16 mouse cellular contexts compared by ENCODE assay signal in genomic region chr12:85986024-85986423, GRCm38 (mm10).
DNase-seq lines count a peak whose midpoint lies in the region; ATAC-seq and TF ChIP-seq lines count a peak whose summit lies in the region.
"Had no signal": no experiment of that assay in that cellular context is flagged by ENCODE, and none has a peak within 500 bp of the region (broad histone marks: within the 10 kb centered on the region; RNA-seq: fewer than 3 reads in every experiment).

No protein-coding gene starts in this region.

- TF ChIP-seq POLR2A in testis, adult 2 months (IDR thresholded peaks at IDR 0.05; ENCODE audit: control insufficient read depth, low read depth, low read length): no peak

- no peak overlapping the region; the same call in 1 of the 2 replicates for H3K9ac ChIP-seq in heart, embryonic 13.5 days
- H3K9ac ChIP-seq in heart, embryonic 11.5 days (ENCODE audit: low read depth, low read length): no peak overlapping the region
- H3K9ac ChIP-seq: midbrain, embryonic 15.5 days; stomach, embryonic 15.5 days had no signal

- peaks cover 40% of the 10 kb centered on the region for H3K4me1 ChIP-seq in heart, embryonic 13.5 days
- peaks cover 16% of the 10 kb centered on the region for H3K4me1 ChIP-seq in heart, embryonic 11.5 days (ENCODE audit: control insufficient read depth, insufficient read depth, low read length)
- H3K4me1 ChIP-seq in testis, adult 2 months (ENCODE audit: control insufficient read depth, insufficient read depth, low read length): no peaks in the 10 kb centered on the region
- peaks cover 3% of the 10 kb centered on the region; the same call in 1 of the 2 replicates for H3K4me1 ChIP-seq in midbrain, embryonic 10.5 days
- H3K4me1 ChIP-seq: embryonic facial prominence, embryonic 10.5 days; stomach, embryonic 15.5 days had no signal

- peak overlapping the region; percentile 61 for H3K27ac ChIP-seq in heart, embryonic 13.5 days (replicated peaks)
- no peak overlapping the region for H3K27ac ChIP-seq in heart, embryonic 11.5 days (ENCODE audit: low read depth, low read length)
- peak overlapping the region; percentile 41; the same call in 1 of the 2 replicates for H3K27ac ChIP-seq in layer of hippocampus, adult 2 months
- peak overlapping the region; percentile 14; the same call in 1 of the 2 replicates for H3K27ac ChIP-seq in testis, adult 2 months (ENCODE audit: control insufficient read depth, insufficient read depth, low read depth, low read length)
- H3K27ac ChIP-seq in midbrain, embryonic 10.5 days (replicated peaks): no peak overlapping the region
- H3K27ac ChIP-seq: embryonic facial prominence, embryonic 10.5 days; midbrain, embryonic 15.5 days; stomach, embryonic 15.5 days had no signal

- DNase-seq in layer of hippocampus, adult 2 months (ENCODE audit: low spot score in 2 of 2): no peak
- no peak for DNase-seq in layer of hippocampus, postnatal 10 days (ENCODE audit: low spot score in 2 of 2)
- no peak for DNase-seq in testis, postnatal 14 days (ENCODE audit: low spot score)
- DNase-seq in midbrain, embryonic 10.5 days (ENCODE audit: low spot score): no peak
- DNase-seq: cerebellum, adult 2 months; kidney, adult 18-20 months; layer of hippocampus, postnatal 36 days; right cerebral cortex, postnatal 14 days had no signal

- H3K27me3 ChIP-seq in heart, embryonic 13.5 days (replicated peaks): no peaks in the 10 kb centered on the region
- no peaks in the 10 kb centered on the region for H3K27me3 ChIP-seq in heart, embryonic 11.5 days (ENCODE audit: control insufficient read depth, insufficient read depth, low read length)
- H3K27me3 ChIP-seq in testis, adult 2 months (ENCODE audit: control insufficient read depth, insufficient read depth, low read length): no peaks in the 10 kb centered on the region
- H3K27me3 ChIP-seq in midbrain, embryonic 10.5 days (ENCODE audit: low read depth, poor library complexity, severe bottlenecking): no peaks in the 10 kb centered on the region
- H3K27me3 ChIP-seq: megakaryocyte, embryonic 14.5 days; midbrain, embryonic 15.5 days; stomach, embryonic 15.5 days had no signal

- TF ChIP-seq CTCF in layer of hippocampus, adult 2 months (conservative IDR thresholded peaks at IDR 0.05): no peak
- no peak for TF ChIP-seq CTCF in testis, adult 2 months (IDR thresholded peaks at IDR 0.05; ENCODE audit: control insufficient read depth, insufficient read depth, insufficient replicate concordance, low read depth, low read length)

- H3K4me3 ChIP-seq in heart, embryonic 13.5 days: no peak overlapping the region
- H3K4me3 ChIP-seq in heart, embryonic 11.5 days (ENCODE audit: low read depth, low read length): no peak overlapping the region
- H3K4me3 ChIP-seq in layer of hippocampus, adult 2 months: no peak overlapping the region
- no peak overlapping the region for H3K4me3 ChIP-seq in testis, adult 2 months (ENCODE audit: control insufficient read depth, low read depth, low read length)
- H3K4me3 ChIP-seq in midbrain, embryonic 10.5 days: no peak overlapping the region
- H3K4me3 ChIP-seq: embryonic facial prominence, embryonic 10.5 days; megakaryocyte, embryonic 14.5 days; midbrain, embryonic 15.5 days; myocyte; stomach, embryonic 15.5 days had no signal

- ATAC-seq in heart, embryonic 13.5 days (ENCODE audit: extremely low read depth, insufficient number of reproducible peaks, low FRiP score, low TSS enrichment): no peak
- ATAC-seq in heart, embryonic 11.5 days (replicated peaks; ENCODE audit: insufficient number of reproducible peaks, low FRiP score, low TSS enrichment): no peak
- ATAC-seq: midbrain, embryonic 15.5 days had no signal

- no peak overlapping the region for H3K4me2 ChIP-seq in heart, embryonic 13.5 days
- no peak overlapping the region; the same call in 1 of the 2 replicates for H3K4me2 ChIP-seq in heart, embryonic 11.5 days
- H3K4me2 ChIP-seq: midbrain, embryonic 15.5 days; stomach, embryonic 15.5 days had no signal

- H3K9me3 ChIP-seq in heart, embryonic 13.5 days: no peaks in the 10 kb centered on the region
- no peaks in the 10 kb centered on the region for H3K9me3 ChIP-seq in heart, embryonic 11.5 days (replicated peaks; ENCODE audit: control insufficient read depth, low read length)
- H3K9me3 ChIP-seq in midbrain, embryonic 10.5 days (replicated peaks): no peaks in the 10 kb centered on the region
- H3K9me3 ChIP-seq: embryonic facial prominence, embryonic 10.5 days; megakaryocyte, embryonic 14.5 days; midbrain, embryonic 15.5 days; stomach, embryonic 15.5 days had no signal

- 20% methylated on average over 7 of the region's 7 CpGs for WGBS in heart, embryonic 13.5 days
- WGBS in heart, embryonic 11.5 days (ENCODE audit: insufficient replicate concordance): 32% methylated on average over 7 of the region's 7 CpGs
- WGBS in midbrain, embryonic 10.5 days: 71% methylated on average over 7 of the region's 7 CpGs

- no peaks in the 10 kb centered on the region for H3K36me3 ChIP-seq in heart, embryonic 13.5 days
- H3K36me3 ChIP-seq in heart, embryonic 11.5 days (ENCODE audit: control insufficient read depth, insufficient read depth, low read length): no peaks in the 10 kb centered on the region
- no peaks in the 10 kb centered on the region for H3K36me3 ChIP-seq in testis, adult 2 months (ENCODE audit: control insufficient read depth, insufficient read depth, low read length)
- H3K36me3 ChIP-seq in midbrain, embryonic 10.5 days: no peaks in the 10 kb centered on the region
- H3K36me3 ChIP-seq: embryonic facial prominence, embryonic 10.5 days; midbrain, embryonic 15.5 days; stomach, embryonic 15.5 days had no signal

Comparison
In these comparisons a context has a peak if more than half of its experiments do, and no peak if none do; other contexts are left out.
1. H3K27ac ChIP-seq: peak in heart, embryonic 13.5 days (single experiment), layer of hippocampus, adult 2 months (single experiment) and testis, adult 2 months (single experiment); none in heart, embryonic 11.5 days (single experiment) and midbrain, embryonic 10.5 days (single experiment).